Mouse (Mus musculus) liver, postnatal 0 days (tissue): Measurements from ENCODE around the gene Xlr4b.
"Not testable (repeated sequence)": the region's sequence is repeated elsewhere in the genome, so short reads cannot be mapped to it uniquely, and the experiment has no call there.

Source experiments
- CTCF ChIP-seq: sonication (generic); IDR thresholded peaks from 2 replicates; pipeline ENCODE4 v1.5.1; 2016; ENCODE audit warnings: antibody characterized with exemption, low read depth
- EP300 ChIP-seq: IDR thresholded peaks from 2 replicates; pipeline ENCODE4 v1.6.1; 2016; ENCODE audit warnings: antibody characterized with exemption, low read depth, mild to moderate bottlenecking

DNA sequence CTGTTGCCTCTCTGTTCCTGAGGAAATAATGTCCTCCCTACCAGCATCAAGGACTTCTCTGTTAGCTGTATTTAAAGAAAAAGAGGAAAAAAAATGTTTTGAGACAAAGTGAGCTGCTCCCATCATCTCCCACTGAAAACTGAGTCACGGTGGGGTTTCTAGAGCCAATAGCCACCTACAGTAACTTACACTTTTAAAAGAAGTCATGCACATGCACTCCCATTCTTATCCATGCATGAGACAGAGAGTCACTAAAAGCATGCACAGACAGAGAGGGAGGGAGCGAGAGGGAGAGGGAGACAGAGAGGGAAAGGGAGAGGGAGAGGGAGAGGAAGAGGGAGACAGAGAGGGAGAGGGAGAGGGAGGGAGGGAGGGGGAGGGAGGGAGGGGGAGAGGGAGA is 48.3 kb downstream of the Xlr4b start:
- TF ChIP-seq CTCF, EP300: not testable (repeated sequence)
